Comparison of ENCODE assay signal across 16 mouse cellular contexts in the genomic region with DNA sequence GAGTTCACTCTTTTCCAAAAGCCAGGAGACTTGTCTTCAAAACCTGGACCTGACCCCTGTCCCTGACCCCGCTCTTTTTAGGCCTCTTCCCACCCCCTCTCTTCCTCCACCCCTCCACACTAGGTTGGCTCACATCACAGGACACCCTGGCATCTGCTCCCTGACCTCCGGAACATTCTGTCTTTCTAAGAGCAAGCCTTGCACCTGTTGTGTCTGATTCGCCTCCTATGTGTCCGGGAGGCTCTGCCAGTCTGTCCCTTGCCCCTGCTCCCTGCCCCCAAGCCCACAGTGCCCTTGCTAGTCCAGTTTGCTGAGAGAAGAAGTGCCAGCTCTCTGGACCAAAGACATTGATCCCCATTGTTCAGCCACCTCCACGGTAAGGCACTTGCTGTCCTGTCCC.
"Had no signal": no experiment of that assay in that cellular context is flagged by ENCODE, and none has a peak within 500 bp of the region (broad histone marks: within the 10 kb centered on the region; RNA-seq: fewer than 3 reads in every experiment).

No protein-coding gene starts in this region.

- H3K9ac ChIP-seq: liver, postnatal 0 days; lung, embryonic 15.5 days; midbrain, embryonic 12.5 days; midbrain, embryonic 15.5 days; neural tube, embryonic 12.5 days had no signal

- H3K4me3 ChIP-seq: lung, embryonic 15.5 days; megakaryocyte, embryonic 14.5 days; midbrain, embryonic 12.5 days; midbrain, embryonic 15.5 days; neural tube, embryonic 12.5 days had no signal

- ATAC-seq: liver, postnatal 0 days; lung, postnatal 0 days; midbrain, embryonic 15.5 days had no signal

- H3K27ac ChIP-seq: lung, embryonic 15.5 days; macrophage; midbrain, embryonic 12.5 days; midbrain, embryonic 15.5 days; neural tube, embryonic 12.5 days had no signal

- H3K4me2 ChIP-seq: lung, embryonic 15.5 days; midbrain, embryonic 12.5 days; midbrain, embryonic 15.5 days; neural tube, embryonic 12.5 days had no signal

- H3K4me1 ChIP-seq: lung, embryonic 15.5 days; megakaryocyte, embryonic 14.5 days; midbrain, embryonic 12.5 days; midbrain, embryonic 15.5 days; neural tube, embryonic 12.5 days had no signal

- H3K36me3 ChIP-seq: lung, embryonic 15.5 days; midbrain, embryonic 12.5 days; midbrain, embryonic 15.5 days; neural tube, embryonic 12.5 days had no signal

- H3K27me3 ChIP-seq: lung, embryonic 15.5 days; megakaryocyte, embryonic 14.5 days; midbrain, embryonic 12.5 days; midbrain, embryonic 15.5 days; neural tube, embryonic 12.5 days had no signal

- H3K9me3 ChIP-seq: lung, embryonic 15.5 days; midbrain, embryonic 12.5 days; midbrain, embryonic 15.5 days; neural tube, embryonic 12.5 days had no signal

- DNase-seq: liver, postnatal 0 days; lung, adult 2 months; lung, postnatal 14 days; lung, postnatal 36 days; right cerebral cortex, postnatal 14 days; spleen, adult 18-20 months; thymus, adult 18-20 months; thymus, postnatal 14 days; thymus, postnatal 36 days had no signal
